ENCODE assay signal across 8 mouse cellular contexts in the genomic region with DNA sequence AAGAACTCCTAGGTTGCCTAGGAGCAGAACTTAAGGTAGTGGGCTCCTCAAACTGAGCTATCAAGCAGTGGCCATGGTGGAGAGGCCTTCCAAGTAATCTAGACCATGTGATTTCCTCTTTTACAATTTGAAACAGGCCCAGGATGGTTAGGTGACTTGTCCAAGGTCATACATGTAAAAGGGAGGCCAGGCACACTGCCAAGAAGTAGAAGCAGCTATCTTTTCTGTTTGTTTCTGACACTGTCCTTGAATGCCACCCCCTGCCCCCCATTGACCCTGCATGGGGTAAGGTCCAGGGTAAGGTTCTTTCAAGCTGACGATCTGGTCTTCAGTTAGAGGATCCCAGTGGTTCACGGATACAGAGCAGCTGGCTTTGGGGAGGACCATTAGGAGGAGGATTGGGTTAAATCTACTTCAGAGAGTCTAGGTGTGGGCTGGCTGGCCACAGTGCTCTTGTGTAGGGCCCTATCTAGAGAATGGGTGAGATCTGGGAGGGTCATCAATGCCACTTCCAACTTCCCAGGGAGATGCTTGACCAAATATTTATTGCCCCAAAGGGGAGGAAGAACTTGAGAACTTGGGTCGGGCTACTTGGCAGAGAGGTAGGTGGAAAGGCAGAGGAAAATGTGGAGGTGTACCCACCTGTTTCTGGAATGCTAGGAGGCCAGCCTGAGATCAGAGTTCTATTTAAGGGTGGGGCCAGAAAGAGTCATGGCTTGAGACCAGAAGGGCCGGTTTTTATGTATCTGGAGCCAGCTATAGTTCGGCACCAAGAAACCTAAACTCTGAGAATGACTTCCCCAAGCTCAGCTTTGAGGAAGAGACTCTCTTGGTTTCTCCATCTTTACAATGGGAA. TPM values are rescaled to one million over a fixed set of nuclear protein-coding genes. Genes with fewer than 3 reads are reported as not detected.
DNase-seq lines count a peak whose midpoint lies in the region; ATAC-seq and TF ChIP-seq lines count a peak whose summit lies in the region.

No protein-coding gene starts in this region.

- no peak for TF ChIP-seq CTCF in midbrain, postnatal 0 days (IDR thresholded peaks at IDR 0.05)
- no peak for TF ChIP-seq CTCF in cerebellum, adult 2 months (IDR thresholded peaks at IDR 0.05; ENCODE audit: borderline replicate concordance, insufficient read depth, low read depth, low read length)

- ATAC-seq in forebrain, embryonic 15.5 days (replicated peaks) = no peak
- no peak for ATAC-seq in forebrain, embryonic 11.5 days (replicated peaks; ENCODE audit: low FRiP score)
- ATAC-seq in midbrain, embryonic 11.5 days (ENCODE audit: low FRiP score) = no peak
- no peak for ATAC-seq in midbrain, postnatal 0 days (ENCODE audit: low FRiP score)
- no peak for ATAC-seq in stomach, embryonic 14.5 days (ENCODE audit: insufficient number of reproducible peaks, insufficient read depth, low FRiP score, low read depth)

- DNase-seq in forebrain, embryonic 11.5 days (ENCODE audit: low spot score) = no peak
- DNase-seq in midbrain, embryonic 11.5 days (ENCODE audit: low spot score, missing footprints) = peak; percentile 57
- no peak for DNase-seq in midbrain, postnatal 0 days (ENCODE audit: low spot score)
- DNase-seq in limb, embryonic 10.5 days (ENCODE audit: low spot score) = peak; percentile 26
- DNase-seq in layer of hippocampus, adult 18-20 months (ENCODE audit: low spot score in 2 of 2) = no peak
- DNase-seq in cerebellum, adult 2 months = no peak

- 91% methylated on average over 5 of the region's 5 CpGs for WGBS in forebrain, embryonic 15.5 days
- WGBS in forebrain, embryonic 11.5 days = 91% methylated on average over 5 of the region's 5 CpGs
- WGBS in midbrain, embryonic 11.5 days = 89% methylated on average over 5 of the region's 5 CpGs
- 91% methylated on average over 5 of the region's 5 CpGs for WGBS in midbrain, postnatal 0 days
- WGBS in limb, embryonic 10.5 days = 87% methylated on average over 5 of the region's 5 CpGs
- WGBS in stomach, embryonic 14.5 days = 77% methylated on average over 5 of the region's 5 CpGs
- 90% methylated on average over 5 of the region's 5 CpGs for WGBS in cerebellum, adult 2 months

- no peak overlapping the region for H3K27ac ChIP-seq in forebrain, embryonic 15.5 days (replicated peaks)
- no peak overlapping the region for H3K27ac ChIP-seq in forebrain, embryonic 11.5 days (ENCODE audit: low read depth, low read length)
- H3K27ac ChIP-seq in midbrain, embryonic 11.5 days (ENCODE audit: low read depth, low read length) = no peak overlapping the region
- no peak overlapping the region for H3K27ac ChIP-seq in midbrain, postnatal 0 days (ENCODE audit: low read depth, low read length)
- H3K27ac ChIP-seq in limb, embryonic 10.5 days = no peak overlapping the region
- no peak overlapping the region for H3K27ac ChIP-seq in stomach, embryonic 14.5 days (ENCODE audit: low read length)
- H3K27ac ChIP-seq in cerebellum, adult 2 months (ENCODE audit: insufficient read depth, low read length) = no peak overlapping the region

- H3K4me3 ChIP-seq in forebrain, embryonic 15.5 days = 0 out of 2 replicates have a peak overlapping the region, but pooled peaks have one; percentile 83
- H3K4me3 ChIP-seq in forebrain, embryonic 11.5 days (ENCODE audit: low read depth, low read length) = no peak overlapping the region
- no peak overlapping the region for H3K4me3 ChIP-seq in midbrain, embryonic 11.5 days (ENCODE audit: low read depth, low read length)
- no peak overlapping the region for H3K4me3 ChIP-seq in midbrain, postnatal 0 days (ENCODE audit: low read depth, low read length)
- 0 out of 2 replicates have a peak overlapping the region, but pooled peaks have one; percentile 79 for H3K4me3 ChIP-seq in limb, embryonic 10.5 days
- 0 out of 2 replicates have a peak overlapping the region, but pooled peaks have one; percentile 58 for H3K4me3 ChIP-seq in stomach, embryonic 14.5 days (ENCODE audit: low read depth, low read length)
- no peak overlapping the region for H3K4me3 ChIP-seq in cerebellum, adult 2 months (replicated peaks; ENCODE audit: insufficient read depth, low read depth, low read length)

- H3K9ac ChIP-seq in forebrain, embryonic 15.5 days (replicated peaks) = no peak overlapping the region
- H3K9ac ChIP-seq in forebrain, embryonic 11.5 days (ENCODE audit: low read length) = no peak overlapping the region
- no peak overlapping the region for H3K9ac ChIP-seq in midbrain, embryonic 11.5 days (ENCODE audit: low read length)
- H3K9ac ChIP-seq in midbrain, postnatal 0 days (replicated peaks; ENCODE audit: low read length, poor library complexity, severe bottlenecking) = no peak overlapping the region
- no peak overlapping the region for H3K9ac ChIP-seq in stomach, embryonic 14.5 days (replicated peaks; ENCODE audit: low read depth, low read length)

- H3K36me3 ChIP-seq in forebrain, embryonic 15.5 days = no peaks in the 10 kb centered on the region
- H3K36me3 ChIP-seq in forebrain, embryonic 11.5 days (ENCODE audit: control insufficient read depth, insufficient read depth, low read length) = no peaks in the 10 kb centered on the region
- H3K36me3 ChIP-seq in midbrain, embryonic 11.5 days (ENCODE audit: control insufficient read depth, insufficient read depth, low read length) = 0 out of 2 replicates have a peak, but pooled peaks cover 2% of the 10 kb centered on the region
- peaks cover 4% of the 10 kb centered on the region for H3K36me3 ChIP-seq in midbrain, postnatal 0 days (ENCODE audit: insufficient read depth, low read length)
- peaks cover 34% of the 10 kb centered on the region for H3K36me3 ChIP-seq in limb, embryonic 10.5 days
- peaks cover 2% of the 10 kb centered on the region; the same call in 1 of the 2 replicates for H3K36me3 ChIP-seq in stomach, embryonic 14.5 days (ENCODE audit: control insufficient read depth, insufficient read depth, low read length)

- H3K4me2 ChIP-seq in forebrain, embryonic 15.5 days (replicated peaks) = no peak overlapping the region
- H3K4me2 ChIP-seq in forebrain, embryonic 11.5 days (ENCODE audit: low read depth, low read length, severe bottlenecking) = no peak overlapping the region
- no peak overlapping the region for H3K4me2 ChIP-seq in midbrain, embryonic 11.5 days
- no peak overlapping the region; the same call in 1 of the 2 replicates for H3K4me2 ChIP-seq in midbrain, postnatal 0 days (ENCODE audit: low read depth, low read length, poor library complexity, severe bottlenecking)
- peak overlapping the region; percentile 71; the same call in 1 of the 2 replicates for H3K4me2 ChIP-seq in stomach, embryonic 14.5 days (replicated peaks; ENCODE audit: low read depth, low read length)

- no peaks in the 10 kb centered on the region for H3K9me3 ChIP-seq in forebrain, embryonic 15.5 days
- H3K9me3 ChIP-seq in forebrain, embryonic 11.5 days (ENCODE audit: control insufficient read depth, low read length) = no peaks in the 10 kb centered on the region
- H3K9me3 ChIP-seq in midbrain, embryonic 11.5 days (ENCODE audit: control insufficient read depth, low read length) = peaks cover 1% of the 10 kb centered on the region; the same call in 1 of the 2 replicates
- H3K9me3 ChIP-seq in midbrain, postnatal 0 days (ENCODE audit: low read length) = no peaks in the 10 kb centered on the region
- 0 out of 2 replicates have a peak, but pooled peaks cover 2% of the 10 kb centered on the region for H3K9me3 ChIP-seq in limb, embryonic 10.5 days (replicated peaks)
- no peaks in the 10 kb centered on the region; the same call in 1 of the 2 replicates for H3K9me3 ChIP-seq in stomach, embryonic 14.5 days (ENCODE audit: control insufficient read depth, low read depth, low read length)

- no peak for TF ChIP-seq POLR2A in cerebellum, adult 2 months (IDR thresholded peaks at IDR 0.05; ENCODE audit: borderline replicate concordance, insufficient read depth, low read length)

- no peaks in the 10 kb centered on the region for H3K27me3 ChIP-seq in forebrain, embryonic 15.5 days
- H3K27me3 ChIP-seq in forebrain, embryonic 11.5 days (ENCODE audit: control insufficient read depth, insufficient read depth, low read length) = no peaks in the 10 kb centered on the region
- H3K27me3 ChIP-seq in midbrain, embryonic 11.5 days (ENCODE audit: control insufficient read depth, insufficient read depth, low read length) = no peaks in the 10 kb centered on the region
- H3K27me3 ChIP-seq in midbrain, postnatal 0 days (ENCODE audit: insufficient read depth, low read length) = no peaks in the 10 kb centered on the region
- no peaks in the 10 kb centered on the region for H3K27me3 ChIP-seq in limb, embryonic 10.5 days (ENCODE audit: low read depth, poor library complexity, severe bottlenecking)
- H3K27me3 ChIP-seq in stomach, embryonic 14.5 days (ENCODE audit: control insufficient read depth, insufficient read depth, low read length) = no peaks in the 10 kb centered on the region
- no peaks in the 10 kb centered on the region for H3K27me3 ChIP-seq in cerebellum, adult 2 months (ENCODE audit: control insufficient read depth, insufficient read depth, low read length)

- H3K4me1 ChIP-seq in forebrain, embryonic 15.5 days = peaks cover 9% of the 10 kb centered on the region; the same call in 1 of the 2 replicates
- peaks cover 4% of the 10 kb centered on the region; the same call in 1 of the 2 replicates for H3K4me1 ChIP-seq in forebrain, embryonic 11.5 days (replicated peaks; ENCODE audit: control insufficient read depth, insufficient read depth, low read length)
- no peaks in the 10 kb centered on the region for H3K4me1 ChIP-seq in midbrain, embryonic 11.5 days (ENCODE audit: control insufficient read depth, insufficient read depth, low read length)
- no peaks in the 10 kb centered on the region for H3K4me1 ChIP-seq in midbrain, postnatal 0 days (ENCODE audit: insufficient read depth, low read length)
- H3K4me1 ChIP-seq in limb, embryonic 10.5 days = peaks cover 13% of the 10 kb centered on the region; the same call in 1 of the 2 replicates
- no peaks in the 10 kb centered on the region for H3K4me1 ChIP-seq in stomach, embryonic 14.5 days (ENCODE audit: control insufficient read depth, insufficient read depth, low read length)
- no peaks in the 10 kb centered on the region for H3K4me1 ChIP-seq in cerebellum, adult 2 months (ENCODE audit: control insufficient read depth, insufficient read depth, low read length)

RNA-seq across cellular contexts. Expression of gene Pgap2, which starts 14.1 kb away (rescaled TPM):
- polyA plus RNA-seq in forebrain, embryonic 15.5 days (2015; fragmentation: Nextera tagmentation; extraction: Ambion mirVana) = 52.9 and 54.1 TPM in 2 replicates
- 54.5 and 58.8 TPM in 2 replicates for polyA plus RNA-seq in forebrain, embryonic 11.5 days (2014; fragmentation: Nextera tagmentation; extraction: Ambion mirVana)
- polyA plus RNA-seq in midbrain, embryonic 11.5 days (2014; fragmentation: Nextera tagmentation; extraction: Ambion mirVana) = 51.6 and 52.1 TPM in 2 replicates
- total RNA-seq in midbrain, postnatal 0 days (2014; rRNA removed) = 56.6 TPM in 2 replicates
- polyA plus RNA-seq in midbrain, postnatal 0 days (2015; fragmentation: Nextera tagmentation; extraction: Ambion mirVana) = 51.7 and 54.9 TPM in 2 replicates
- 59.6 and 68.5 TPM in 2 replicates for polyA plus RNA-seq in limb, embryonic 10.5 days (2016; fragmentation: Nextera tagmentation; extraction: Ambion mirVana)
- polyA plus RNA-seq in stomach, embryonic 14.5 days (2014; fragmentation: Nextera tagmentation; extraction: Ambion mirVana) = 99.0 and 103 TPM in 2 replicates
- total RNA-seq in layer of hippocampus, adult 18-20 months (2021) = 10 to 100 TPM; 27.8 to 29.5 TPM
- 32.9 and 35.2 TPM in 2 replicates for polyA plus RNA-seq in cerebellum, adult 2 months (2012; rRNA removed)

RNA-seq across cellular contexts. Expression of gene Nup98, which starts 14.1 kb away (rescaled TPM):
- 24.2 and 24.7 TPM in 2 replicates for polyA plus RNA-seq in forebrain, embryonic 15.5 days (2015; fragmentation: Nextera tagmentation; extraction: Ambion mirVana)
- 46.3 and 50.0 TPM in 2 replicates for polyA plus RNA-seq in forebrain, embryonic 11.5 days (2014; fragmentation: Nextera tagmentation; extraction: Ambion mirVana)
- 42.0 and 45.0 TPM in 2 replicates for polyA plus RNA-seq in midbrain, embryonic 11.5 days (2014; fragmentation: Nextera tagmentation; extraction: Ambion mirVana)
- 36.3 and 39.5 TPM in 2 replicates for total RNA-seq in midbrain, postnatal 0 days (2014; rRNA removed)
- 10.0 and 10.2 TPM in 2 replicates for polyA plus RNA-seq in midbrain, postnatal 0 days (2015; fragmentation: Nextera tagmentation; extraction: Ambion mirVana)
- polyA plus RNA-seq in limb, embryonic 10.5 days (2016; fragmentation: Nextera tagmentation; extraction: Ambion mirVana) = 45.5 and 49.7 TPM in 2 replicates
- 51.6 and 53.5 TPM in 2 replicates for polyA plus RNA-seq in stomach, embryonic 14.5 days (2014; fragmentation: Nextera tagmentation; extraction: Ambion mirVana)
- total RNA-seq in layer of hippocampus, adult 18-20 months (2021) = 10 to 100 TPM; 41.3 to 43.9 TPM
- polyA plus RNA-seq in cerebellum, adult 2 months (2012; rRNA removed) = 19.0 and 20.2 TPM in 2 replicates

RNA-seq across cellular contexts. Expression of gene Rhog, which starts 31.7 kb away (rescaled TPM):
- polyA plus RNA-seq in forebrain, embryonic 15.5 days (2015; fragmentation: Nextera tagmentation; extraction: Ambion mirVana) = 16.7 and 19.6 TPM in 2 replicates
- polyA plus RNA-seq in forebrain, embryonic 11.5 days (2014; fragmentation: Nextera tagmentation; extraction: Ambion mirVana) = 32.2 and 37.2 TPM in 2 replicates
- 29.4 and 31.4 TPM in 2 replicates for polyA plus RNA-seq in midbrain, embryonic 11.5 days (2014; fragmentation: Nextera tagmentation; extraction: Ambion mirVana)
- total RNA-seq in midbrain, postnatal 0 days (2014; rRNA removed) = 11.0 and 11.3 TPM in 2 replicates
- polyA plus RNA-seq in midbrain, postnatal 0 days (2015; fragmentation: Nextera tagmentation; extraction: Ambion mirVana) = 15.8 and 17.2 TPM in 2 replicates
- 52.5 and 55.4 TPM in 2 replicates for polyA plus RNA-seq in limb, embryonic 10.5 days (2016; fragmentation: Nextera tagmentation; extraction: Ambion mirVana)
- polyA plus RNA-seq in stomach, embryonic 14.5 days (2014; fragmentation: Nextera tagmentation; extraction: Ambion mirVana) = 61.6 and 65.1 TPM in 2 replicates
- 10 to 100 TPM; 27.8 to 32.9 TPM for total RNA-seq in layer of hippocampus, adult 18-20 months (2021)
- polyA plus RNA-seq in cerebellum, adult 2 months (2012; rRNA removed) = 71.1 and 87.6 TPM in 2 replicates

RNA-seq across cellular contexts. Expression of gene Stim1, which starts 43.5 kb away (rescaled TPM):
- 9.6 and 11.1 TPM in 2 replicates for polyA plus RNA-seq in forebrain, embryonic 15.5 days (2015; fragmentation: Nextera tagmentation; extraction: Ambion mirVana)
- polyA plus RNA-seq in forebrain, embryonic 11.5 days (2014; fragmentation: Nextera tagmentation; extraction: Ambion mirVana) = 12.3 and 14.3 TPM in 2 replicates
- 9.1 and 11.6 TPM in 2 replicates for polyA plus RNA-seq in midbrain, embryonic 11.5 days (2014; fragmentation: Nextera tagmentation; extraction: Ambion mirVana)
- 26.6 and 30.7 TPM in 2 replicates for total RNA-seq in midbrain, postnatal 0 days (2014; rRNA removed)
- polyA plus RNA-seq in midbrain, postnatal 0 days (2015; fragmentation: Nextera tagmentation; extraction: Ambion mirVana) = 15.4 and 17.1 TPM in 2 replicates
- 10.7 and 14.5 TPM in 2 replicates for polyA plus RNA-seq in limb, embryonic 10.5 days (2016; fragmentation: Nextera tagmentation; extraction: Ambion mirVana)
- 24.9 and 25.6 TPM in 2 replicates for polyA plus RNA-seq in stomach, embryonic 14.5 days (2014; fragmentation: Nextera tagmentation; extraction: Ambion mirVana)
- 10 to 100 TPM; 66.7 to 71.6 TPM for total RNA-seq in layer of hippocampus, adult 18-20 months (2021)
- polyA plus RNA-seq in cerebellum, adult 2 months (2012; rRNA removed) = 84.9 and 87.5 TPM in 2 replicates

Comparison
In these comparisons a context has a peak if more than half of its experiments do, and no peak if none do; other contexts are left out.
1. H3K4me3 ChIP-seq: peak in forebrain, embryonic 15.5 days (single experiment), limb, embryonic 10.5 days (single experiment) and stomach, embryonic 14.5 days (single experiment); none in forebrain, embryonic 11.5 days (single experiment), midbrain, embryonic 11.5 days (single experiment), midbrain, postnatal 0 days (single experiment) and cerebellum, adult 2 months (single experiment).
2. DNase-seq: peak in midbrain, embryonic 11.5 days (single experiment) and limb, embryonic 10.5 days (single experiment); none in forebrain, embryonic 11.5 days (single experiment), midbrain, postnatal 0 days (single experiment), layer of hippocampus, adult 18-20 months (0 of 2) and cerebellum, adult 2 months (0 of 2).